Mouse (Mus musculus): ENCODE results near the gene Iqschfp. TPM values are rescaled to one million over a fixed set of nuclear protein-coding genes. Genes with fewer than 3 reads are reported as not detected.
A peak's percentile ranks its signal among the peaks of the same experiment; 100 is the strongest.

The Iqschfp gene
- polyA plus RNA-seq, 1 experiment from 2014 or later: 0.45 TPM

DNA sequence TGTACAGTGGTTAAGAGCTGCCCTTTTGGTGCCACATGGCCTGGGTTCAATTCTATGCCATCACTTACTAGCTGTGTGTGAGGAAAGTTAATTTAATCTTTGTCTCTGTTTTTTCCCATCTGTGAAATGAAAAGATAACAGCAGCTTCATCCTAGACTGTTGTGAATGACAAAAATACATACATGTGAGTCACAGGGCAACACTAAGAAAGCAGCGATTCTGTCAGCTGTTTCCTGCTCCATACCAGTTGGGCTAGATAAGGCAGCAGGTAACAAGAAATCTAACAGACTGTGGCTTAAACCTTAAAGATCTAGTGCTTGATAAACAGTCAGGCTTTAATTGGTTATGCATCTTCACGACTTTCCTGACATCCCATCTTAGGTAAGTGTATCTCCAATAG lies 297.1 kb downstream of the Iqschfp start:
- H3K36me3 ChIP-seq: no peaks in the 10 kb centered on the region
- H3K4me2 ChIP-seq (replicated peaks): no peak overlapping the region
- H3K27ac ChIP-seq: no peak overlapping the region
- no peaks in the 10 kb centered on the region for H3K4me1 ChIP-seq
- H3K27me3 ChIP-seq: no peaks in the 10 kb centered on the region
- no peak overlapping the region for H3K4me3 ChIP-seq
- H3K9ac ChIP-seq: no peak overlapping the region
- H3K9me3 ChIP-seq (replicated peaks): no peaks in the 10 kb centered on the region
- 89% methylated on average over 2 of the region's 2 CpGs for WGBS
- ATAC-seq (ENCODE audit: low FRiP score): no peak

DNA sequence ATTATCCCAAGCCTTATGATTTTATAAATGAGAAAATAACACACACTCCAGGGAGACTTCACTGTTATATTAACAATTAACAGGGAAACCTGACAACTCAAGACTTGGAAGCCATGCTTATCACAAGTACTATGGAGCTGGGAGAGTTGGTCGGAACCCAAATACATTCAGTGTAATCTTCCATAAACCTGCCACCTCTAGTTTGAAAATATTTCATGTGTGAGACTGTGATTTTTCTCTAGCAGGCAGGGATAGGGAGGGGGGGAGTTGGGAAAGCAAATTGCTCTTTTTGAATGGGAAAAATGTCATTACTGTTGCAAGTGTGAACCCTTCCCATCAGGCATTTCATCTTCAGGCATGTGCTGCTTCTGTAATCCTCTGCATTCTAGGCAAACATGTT lies 304.9 kb downstream of the Iqschfp start:
- H3K36me3 ChIP-seq: no peaks in the 10 kb centered on the region
- no peaks in the 10 kb centered on the region for H3K27me3 ChIP-seq
- 93% methylated on average over 1 of the region's 1 CpGs for WGBS
- H3K4me1 ChIP-seq: no peaks in the 10 kb centered on the region
- H3K9me3 ChIP-seq (replicated peaks): no peaks in the 10 kb centered on the region
- ATAC-seq (ENCODE audit: low FRiP score): no peak
- no peak overlapping the region for H3K9ac ChIP-seq
- H3K4me2 ChIP-seq (replicated peaks): no peak overlapping the region
- no peak overlapping the region for H3K27ac ChIP-seq
- H3K4me3 ChIP-seq: no peak overlapping the region

DNA sequence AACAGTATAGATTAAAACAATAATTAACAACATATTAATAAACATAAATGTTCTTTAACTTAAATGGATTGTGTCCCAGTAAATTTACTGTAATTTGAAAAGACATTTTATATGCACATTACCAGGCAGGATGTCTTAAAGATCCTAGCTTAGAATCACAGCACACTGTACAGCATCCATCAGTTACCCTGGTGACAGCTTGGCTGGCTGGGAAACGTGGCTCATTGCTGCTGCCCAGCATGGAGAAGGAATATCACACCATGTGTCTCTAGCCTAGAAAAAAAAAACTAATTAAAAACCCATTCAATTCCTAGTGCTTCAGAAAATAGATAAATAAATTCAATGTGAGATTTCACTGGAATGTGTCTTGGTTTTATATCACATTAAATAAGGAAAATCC lies 309.2 kb downstream of the Iqschfp start:
- Histone ChIP-seq H3K27ac (no peak overlapping the region), H3K9ac (no peak overlapping the region), H3K9me3 (replicated peaks) (no peaks in the 10 kb centered on the region), H3K27me3 (no peaks in the 10 kb centered on the region), H3K4me2 (replicated peaks) (no peak overlapping the region), H3K4me1 (peaks cover 7% of the 10 kb centered on the region), H3K4me3 (no peak overlapping the region), H3K36me3 (no peaks in the 10 kb centered on the region)
- ATAC-seq (ENCODE audit: low FRiP score): peak; percentile 58; the same call in 1 of the 2 replicates
- 5% methylated on average over 1 of the region's 1 CpGs for WGBS

DNA sequence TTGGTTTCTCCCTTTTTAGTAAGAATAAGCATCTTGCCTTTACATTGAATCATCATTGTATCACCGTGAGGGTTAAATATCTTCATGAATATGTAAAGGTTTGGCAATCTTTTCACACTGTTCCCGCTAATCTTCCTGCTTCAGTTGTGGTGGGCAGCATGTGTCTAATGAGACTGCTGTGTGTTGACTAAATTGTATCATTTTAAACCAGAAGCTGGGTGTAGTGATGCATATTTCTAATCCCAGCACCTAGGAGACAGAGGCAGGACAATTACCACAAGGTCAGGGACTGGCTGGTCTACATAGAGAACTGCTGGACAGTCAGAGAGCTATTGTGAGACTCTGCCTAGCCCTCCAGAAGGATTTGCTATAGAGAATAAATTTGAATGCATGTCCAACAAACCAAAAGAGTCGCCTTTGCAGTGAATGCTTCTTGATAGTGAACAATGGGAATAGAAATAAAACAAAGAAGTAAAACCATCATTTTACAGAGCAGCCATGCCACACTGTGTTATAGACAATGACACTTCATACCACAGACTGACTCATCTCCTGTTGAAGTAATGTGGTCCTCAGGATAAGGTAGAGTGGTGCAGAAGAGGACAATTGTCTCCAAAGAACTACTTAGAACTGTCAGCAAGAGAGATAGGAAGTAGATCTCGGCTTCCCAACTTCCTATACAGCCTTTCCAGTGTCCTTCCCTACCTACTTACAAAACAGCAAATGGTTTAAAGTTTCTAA lies 310.3 kb downstream of the Iqschfp start:
- H3K27me3 ChIP-seq: no peaks in the 10 kb centered on the region
- H3K9me3 ChIP-seq (replicated peaks): no peaks in the 10 kb centered on the region
- WGBS: 30% methylated on average over 4 of the region's 4 CpGs
- no peak overlapping the region for H3K4me2 ChIP-seq (replicated peaks)
- no peak overlapping the region for H3K9ac ChIP-seq
- no peaks in the 10 kb centered on the region for H3K36me3 ChIP-seq
- no peak overlapping the region for H3K4me3 ChIP-seq
- peak; percentile 75 for ATAC-seq (ENCODE audit: low FRiP score)
- peak overlapping the region; percentile 41; the same call in 1 of the 2 replicates for H3K27ac ChIP-seq
- H3K4me1 ChIP-seq: peaks cover 7% of the 10 kb centered on the region

DNA sequence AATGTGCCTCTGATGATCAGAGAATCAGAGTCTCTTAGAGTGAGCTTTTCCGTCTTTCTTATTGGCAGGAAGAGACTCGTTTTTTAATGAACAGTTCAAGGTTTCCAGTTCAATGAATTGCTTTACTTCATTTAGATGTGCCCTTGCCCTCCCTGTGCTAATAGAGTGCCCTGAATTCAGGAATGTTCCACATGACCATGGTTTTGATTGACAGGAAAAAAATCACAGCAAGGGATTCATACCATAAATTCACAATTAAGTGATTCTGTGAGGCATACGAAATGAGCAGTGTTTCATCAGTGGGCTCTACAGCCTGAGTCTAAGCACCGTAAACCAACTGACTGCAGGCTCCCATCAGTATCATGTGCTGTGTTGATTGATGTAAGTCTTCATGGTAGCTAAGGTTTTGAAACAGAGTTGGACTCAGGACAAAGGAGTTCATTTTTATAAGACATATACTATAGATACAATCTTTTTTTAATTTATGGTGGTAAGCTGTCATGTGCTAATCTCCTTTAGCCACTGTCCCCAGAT lies 312.0 kb downstream of the Iqschfp start:
- 51% methylated on average over 4 of the region's 4 CpGs for WGBS
- Histone ChIP-seq H3K4me3 (no peak overlapping the region), H3K9me3 (replicated peaks) (no peaks in the 10 kb centered on the region), H3K4me2 (replicated peaks) (no peak overlapping the region), H3K4me1 (peaks cover 7% of the 10 kb centered on the region), H3K27ac (no peak overlapping the region), H3K27me3 (no peaks in the 10 kb centered on the region), H3K36me3 (no peaks in the 10 kb centered on the region), H3K9ac (no peak overlapping the region)
- no peak for ATAC-seq (ENCODE audit: low FRiP score)

DNA sequence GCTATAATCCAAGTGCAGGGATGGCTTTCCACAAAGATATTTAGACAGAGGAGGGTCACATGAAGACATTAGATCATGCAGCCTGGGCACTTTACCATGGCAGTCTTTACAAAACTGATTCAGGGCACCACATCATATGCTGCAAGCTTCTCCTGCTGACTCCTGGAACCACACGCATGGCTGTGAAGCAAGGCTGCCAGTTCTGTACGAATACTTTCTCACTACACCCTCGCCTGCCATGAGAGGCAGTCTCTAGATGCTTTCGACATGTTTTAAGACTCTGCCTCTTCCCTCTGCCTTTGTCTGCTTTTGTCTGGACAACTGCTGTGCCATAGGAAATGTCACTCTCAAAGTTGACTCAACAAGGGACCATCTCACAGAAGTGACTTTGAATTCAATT lies 318.4 kb downstream of the Iqschfp start:
- Histone ChIP-seq H3K4me1 (no peaks in the 10 kb centered on the region), H3K4me2 (replicated peaks) (no peak overlapping the region), H3K4me3 (no peak overlapping the region), H3K9me3 (replicated peaks) (no peaks in the 10 kb centered on the region), H3K9ac (no peak overlapping the region), H3K36me3 (no peaks in the 10 kb centered on the region), H3K27ac (no peak overlapping the region), H3K27me3 (no peaks in the 10 kb centered on the region)
- no peak for ATAC-seq (ENCODE audit: low FRiP score)
- WGBS: 70% methylated on average over 4 of the region's 4 CpGs

DNA sequence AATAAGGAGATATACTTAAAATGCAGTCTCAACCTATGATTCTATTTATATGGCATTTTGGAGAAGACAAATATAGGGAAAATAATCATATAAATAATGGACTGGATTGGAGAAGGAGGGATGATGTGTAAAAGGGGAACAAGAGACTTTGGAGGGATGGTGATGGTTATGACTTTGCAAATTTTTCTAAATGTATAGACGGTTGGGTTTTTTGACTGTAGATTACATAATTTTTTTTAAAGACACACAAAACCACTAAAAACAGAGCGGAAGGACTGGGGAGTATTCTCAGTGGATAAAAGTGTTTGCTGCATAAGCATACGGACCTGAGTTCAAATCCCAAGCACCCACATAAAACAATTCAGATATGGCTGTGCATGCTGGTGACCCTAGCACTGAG lies 329.4 kb downstream of the Iqschfp start:
- Histone ChIP-seq H3K4me2 (replicated peaks) (no peak overlapping the region), H3K27me3 (no peaks in the 10 kb centered on the region), H3K27ac (no peak overlapping the region), H3K36me3 (no peaks in the 10 kb centered on the region), H3K9ac (no peak overlapping the region), H3K4me1 (no peaks in the 10 kb centered on the region), H3K4me3 (no peak overlapping the region), H3K9me3 (replicated peaks) (no peaks in the 10 kb centered on the region)
- 92% methylated on average over 3 of the region's 3 CpGs for WGBS
- ATAC-seq (ENCODE audit: low FRiP score): no peak

DNA sequence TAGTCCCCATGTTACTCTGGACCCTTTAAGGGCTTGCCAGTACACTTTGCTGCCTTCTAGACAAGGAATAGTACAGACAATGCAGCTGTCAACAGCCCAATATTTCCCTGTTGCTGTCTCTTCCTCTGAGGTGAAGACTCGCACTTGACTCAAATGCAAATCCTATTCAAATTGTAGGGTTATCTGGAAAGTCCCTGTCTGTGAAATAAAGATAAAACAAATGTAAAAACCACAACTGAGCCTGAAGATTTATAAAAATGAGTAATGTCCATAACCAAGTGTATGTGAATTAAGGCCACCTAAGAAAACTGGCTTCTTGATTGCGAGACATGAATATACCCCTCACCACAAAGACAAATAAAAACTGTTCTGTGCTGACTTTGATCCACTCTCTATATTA lies 347.9 kb downstream of the Iqschfp start:
- 92% methylated on average over 2 of the region's 2 CpGs for WGBS
- Histone ChIP-seq H3K4me1 (no peaks in the 10 kb centered on the region), H3K9me3 (replicated peaks) (no peaks in the 10 kb centered on the region), H3K27ac (no peak overlapping the region), H3K27me3 (no peaks in the 10 kb centered on the region), H3K36me3 (no peaks in the 10 kb centered on the region), H3K9ac (no peak overlapping the region), H3K4me3 (no peak overlapping the region), H3K4me2 (replicated peaks) (no peak overlapping the region)
- no peak for ATAC-seq (ENCODE audit: low FRiP score)

DNA sequence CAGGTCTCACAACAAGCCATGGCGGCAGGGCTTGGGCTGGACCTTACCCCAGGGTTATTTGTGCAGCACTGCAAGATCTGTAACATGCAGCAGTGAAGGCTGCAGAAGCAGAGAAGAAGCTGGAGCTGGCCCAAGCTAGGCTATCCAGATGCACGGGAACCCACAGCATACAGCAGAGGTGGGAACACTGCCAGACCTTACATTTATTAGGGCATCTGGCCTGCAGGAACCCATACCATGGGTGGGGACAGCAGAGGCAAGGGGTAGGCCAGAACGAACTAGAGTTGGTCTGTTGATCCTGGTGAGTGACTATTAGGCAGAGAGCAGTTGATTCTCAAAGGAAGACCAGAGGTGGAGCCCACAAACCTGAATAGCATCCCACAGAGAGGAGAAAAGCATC lies 351.2 kb downstream of the Iqschfp start:
- no peak overlapping the region for H3K4me3 ChIP-seq
- no peak overlapping the region for H3K27ac ChIP-seq
- H3K9ac ChIP-seq: no peak overlapping the region
- H3K9me3 ChIP-seq (replicated peaks): no peaks in the 10 kb centered on the region
- H3K4me1 ChIP-seq: no peaks in the 10 kb centered on the region
- no peaks in the 10 kb centered on the region for H3K36me3 ChIP-seq
- no peaks in the 10 kb centered on the region for H3K27me3 ChIP-seq
- no peak for ATAC-seq (ENCODE audit: low FRiP score)
- H3K4me2 ChIP-seq (replicated peaks): no peak overlapping the region
- WGBS: 71% methylated on average over 3 of the region's 3 CpGs

DNA sequence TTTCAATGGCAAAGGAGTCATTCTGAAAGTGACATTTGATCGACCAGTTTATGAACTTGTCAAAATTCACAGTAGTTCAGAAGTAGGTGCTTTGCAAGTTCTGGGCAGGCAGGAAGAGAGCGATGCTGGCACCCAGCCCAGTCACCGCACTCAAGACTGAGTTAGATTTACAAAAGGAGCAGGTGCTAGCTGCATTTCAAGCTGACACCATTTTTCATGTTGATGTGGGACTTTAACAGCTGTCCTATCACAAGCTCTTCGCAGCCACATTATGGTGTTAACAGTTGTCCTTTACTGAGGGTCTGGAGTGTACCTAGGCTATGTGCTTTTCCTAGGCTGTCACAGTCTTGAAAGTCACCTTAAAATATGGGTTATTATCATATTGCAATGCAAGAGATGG lies 354.1 kb downstream of the Iqschfp start:
- no peak overlapping the region for H3K9ac ChIP-seq
- H3K27ac ChIP-seq: no peak overlapping the region
- H3K9me3 ChIP-seq (replicated peaks): no peaks in the 10 kb centered on the region
- H3K27me3 ChIP-seq: no peaks in the 10 kb centered on the region
- no peak overlapping the region for H3K4me2 ChIP-seq (replicated peaks)
- H3K4me3 ChIP-seq: no peak overlapping the region
- 80% methylated on average over 4 of the region's 4 CpGs for WGBS
- no peaks in the 10 kb centered on the region for H3K4me1 ChIP-seq
- no peaks in the 10 kb centered on the region for H3K36me3 ChIP-seq
- ATAC-seq (ENCODE audit: low FRiP score): no peak

DNA sequence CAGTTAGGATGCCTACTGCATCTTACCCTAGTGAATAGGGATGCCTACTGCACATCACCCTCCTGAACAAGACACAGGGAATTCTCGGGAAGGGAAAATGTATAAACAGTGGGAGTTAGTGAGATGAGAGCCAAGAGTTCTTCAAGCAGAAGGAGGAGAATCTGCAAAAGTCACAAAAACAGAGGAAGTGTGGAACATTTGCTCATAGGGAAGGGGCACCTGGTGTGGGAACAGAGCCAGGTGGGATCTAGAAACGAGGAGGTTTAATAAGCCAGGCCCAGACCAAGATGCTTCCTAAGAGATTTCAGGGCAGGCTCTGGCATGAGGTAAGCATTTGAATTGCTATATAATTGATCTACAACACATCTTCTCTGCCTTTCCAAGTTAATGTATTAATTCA lies 358.6 kb downstream of the Iqschfp start:
- 78% methylated on average over 2 of the region's 2 CpGs for WGBS
- Histone ChIP-seq H3K4me3 (no peak overlapping the region), H3K4me1 (no peaks in the 10 kb centered on the region), H3K9ac (no peak overlapping the region), H3K9me3 (replicated peaks) (no peaks in the 10 kb centered on the region), H3K27me3 (no peaks in the 10 kb centered on the region), H3K36me3 (no peaks in the 10 kb centered on the region), H3K27ac (no peak overlapping the region), H3K4me2 (replicated peaks) (no peak overlapping the region)
- no peak for ATAC-seq (ENCODE audit: low FRiP score)

DNA sequence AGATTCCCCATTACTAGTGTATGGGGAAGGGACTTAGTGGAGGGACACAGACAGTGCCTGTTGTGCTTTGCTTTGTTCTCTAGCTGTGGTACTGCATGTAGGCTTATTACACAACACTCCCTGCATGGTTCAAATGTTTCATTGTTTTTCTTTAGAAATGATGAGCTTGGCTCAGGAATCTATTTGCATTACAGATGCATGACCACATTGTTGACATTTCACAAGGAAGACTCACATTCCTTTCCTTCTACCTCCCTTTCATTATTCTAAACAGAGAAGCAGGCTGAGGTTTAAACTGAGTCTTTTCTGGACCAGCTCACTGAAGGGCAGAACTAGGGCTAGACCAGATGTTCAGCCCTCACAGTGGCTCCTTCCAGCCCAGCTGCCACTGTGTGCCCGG lies 360.3 kb downstream of the Iqschfp start:
- Histone ChIP-seq H3K9ac (no peak overlapping the region), H3K27me3 (no peaks in the 10 kb centered on the region), H3K9me3 (replicated peaks) (no peaks in the 10 kb centered on the region), H3K27ac (no peak overlapping the region), H3K4me1 (no peaks in the 10 kb centered on the region), H3K4me2 (replicated peaks) (no peak overlapping the region), H3K36me3 (no peaks in the 10 kb centered on the region), H3K4me3 (no peak overlapping the region)
- 43% methylated on average over 1 of the region's 1 CpGs for whole genome bisulfite sequencing
- no peak for ATAC-seq (ENCODE audit: low FRiP score)

DNA sequence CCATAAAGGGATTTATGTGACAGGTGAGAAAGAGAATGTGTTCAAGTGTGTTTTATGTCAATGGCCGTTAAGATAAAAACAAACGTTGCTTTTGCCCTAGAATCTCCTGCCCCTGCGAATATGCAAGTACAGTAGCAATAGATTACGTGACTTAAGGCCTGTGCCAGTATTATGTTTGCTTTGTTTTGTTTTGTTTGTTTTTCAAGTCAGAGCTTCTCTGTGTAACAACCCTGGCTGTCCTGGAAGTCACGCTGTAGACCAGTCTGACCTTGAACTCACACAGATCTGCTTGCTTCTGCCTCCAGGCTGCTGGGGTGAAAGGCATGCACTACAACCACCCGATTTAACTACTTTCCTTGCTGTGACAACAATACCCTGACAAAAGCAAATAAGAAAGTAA lies 370.3 kb downstream of the Iqschfp start:
- 90% methylated on average over 6 of the region's 6 CpGs for WGBS
- no peaks in the 10 kb centered on the region for H3K9me3 ChIP-seq (replicated peaks)
- no peaks in the 10 kb centered on the region for H3K36me3 ChIP-seq
- H3K4me3 ChIP-seq: no peak overlapping the region
- no peaks in the 10 kb centered on the region for H3K27me3 ChIP-seq
- no peaks in the 10 kb centered on the region for H3K4me1 ChIP-seq
- no peak for ATAC-seq (ENCODE audit: low FRiP score)
- no peak overlapping the region for H3K4me2 ChIP-seq (replicated peaks)
- no peak overlapping the region for H3K9ac ChIP-seq
- no peak overlapping the region for H3K27ac ChIP-seq

Data from hindbrain, embryonic 12.5 days (tissue).